Mouse (Mus musculus): ENCODE data around the gene Vps35l. TPM values are rescaled to one million over a fixed set of nuclear protein-coding genes. Genes with fewer than 3 reads are reported as not detected.

Vps35l gene
- polyA plus RNA-seq, 1 experiment from 2014 or later, result 68.3 TPM

DNA sequence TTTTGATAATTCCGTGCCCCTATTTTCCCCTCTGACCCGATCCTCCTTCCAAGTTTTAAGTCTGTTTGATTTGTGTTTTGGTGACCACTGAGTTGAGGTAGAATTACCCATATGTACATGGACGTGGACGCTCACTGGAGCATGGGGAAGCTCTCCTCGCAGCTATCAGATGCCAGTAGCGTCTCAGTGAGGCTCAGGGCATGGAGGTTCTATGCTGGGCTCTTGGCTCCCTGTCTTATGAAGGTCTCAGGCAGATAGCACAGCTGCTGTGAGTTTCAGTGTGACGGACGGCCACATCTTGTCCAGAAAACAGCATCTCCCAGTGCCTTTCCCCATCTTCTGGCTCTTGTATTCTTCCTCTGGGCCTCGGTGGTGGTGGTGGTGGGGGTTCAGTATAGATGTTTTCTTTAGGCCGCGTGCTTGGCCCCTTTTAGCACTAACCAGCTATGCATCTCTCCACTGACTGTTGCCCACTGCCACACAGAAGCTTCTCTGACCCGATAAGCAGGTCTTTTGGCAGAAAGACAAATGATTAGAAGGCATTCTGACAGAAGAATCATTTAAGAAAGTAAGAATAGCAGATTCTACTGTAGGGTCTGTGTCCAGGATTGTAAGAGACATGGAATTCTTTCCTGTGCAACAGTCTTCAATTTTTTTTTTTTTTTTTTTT, 82.0 kb downstream of the Vps35l start:
- WGBS, result 90% methylated on average over 12 of the region's 12 CpGs
- no peak overlapping the region for H3K4me2 ChIP-seq (replicated peaks; ENCODE audit: low read depth, low read length)
- H3K9me3 ChIP-seq (ENCODE audit: control insufficient read depth, low read depth, low read length), result no peaks in the 10 kb centered on the region
- no peaks in the 10 kb centered on the region for H3K4me1 ChIP-seq (ENCODE audit: control insufficient read depth, insufficient read depth, low read length)
- H3K36me3 ChIP-seq (ENCODE audit: control insufficient read depth, insufficient read depth, low read length), result peaks cover 16% of the 10 kb centered on the region; the same call in 1 of the 2 replicates
- no peak overlapping the region for H3K4me3 ChIP-seq (ENCODE audit: low read depth, low read length)
- H3K27ac ChIP-seq (ENCODE audit: low read length), result no peak overlapping the region
- ATAC-seq (ENCODE audit: insufficient number of reproducible peaks, insufficient read depth, low FRiP score, low read depth), result no peak
- no peaks in the 10 kb centered on the region for H3K27me3 ChIP-seq (ENCODE audit: control insufficient read depth, insufficient read depth, low read length)
- no peak overlapping the region for H3K9ac ChIP-seq (replicated peaks; ENCODE audit: low read depth, low read length)

- no peak for ATAC-seq (ENCODE audit: insufficient number of reproducible peaks, insufficient read depth, low FRiP score, low read depth)
- Histone ChIP-seq H3K36me3 (ENCODE audit: control insufficient read depth, insufficient read depth, low read length) (peaks cover 11% of the 10 kb centered on the region; the same call in 1 of the 2 replicates), H3K4me3 (ENCODE audit: low read depth, low read length) (no peak overlapping the region), H3K9me3 (ENCODE audit: control insufficient read depth, low read depth, low read length) (no peaks in the 10 kb centered on the region), H3K27me3 (ENCODE audit: control insufficient read depth, insufficient read depth, low read length) (no peaks in the 10 kb centered on the region), H3K4me2 (replicated peaks; ENCODE audit: low read depth, low read length) (no peak overlapping the region), H3K27ac (ENCODE audit: low read length) (no peak overlapping the region), H3K4me1 (ENCODE audit: control insufficient read depth, insufficient read depth, low read length) (no peaks in the 10 kb centered on the region), H3K9ac (replicated peaks; ENCODE audit: low read depth, low read length) (no peak overlapping the region)
- WGBS, result 65% methylated on average over 7 of the region's 7 CpGs
These were observed 84.4 kb downstream of the Vps35l start for GRCm38 (mm10) chr7:118824451-118824850.

- WGBS, result 69% methylated on average over 5 of the region's 5 CpGs
- no peak for ATAC-seq (ENCODE audit: insufficient number of reproducible peaks, insufficient read depth, low FRiP score, low read depth)
- no peak overlapping the region for H3K4me2 ChIP-seq (replicated peaks; ENCODE audit: low read depth, low read length)
These were observed 88.0 kb downstream of the Vps35l start for GRCm38 (mm10) chr7:118827975-118828416.

GRCm38 (mm10) chr7:118837901-118838300, 97.9 kb downstream of the Vps35l start:
- no peak overlapping the region for H3K4me2 ChIP-seq (replicated peaks; ENCODE audit: low read depth, low read length)
- H3K4me1 ChIP-seq (ENCODE audit: control insufficient read depth, insufficient read depth, low read length), result no peaks in the 10 kb centered on the region
- no peak overlapping the region for H3K27ac ChIP-seq (ENCODE audit: low read length)
- H3K27me3 ChIP-seq (ENCODE audit: control insufficient read depth, insufficient read depth, low read length), result no peaks in the 10 kb centered on the region
- H3K4me3 ChIP-seq (ENCODE audit: low read depth, low read length), result no peak overlapping the region
- H3K9me3 ChIP-seq (ENCODE audit: control insufficient read depth, low read depth, low read length), result no peaks in the 10 kb centered on the region
- peaks cover 38% of the 10 kb centered on the region; the same call in 1 of the 2 replicates for H3K36me3 ChIP-seq (ENCODE audit: control insufficient read depth, insufficient read depth, low read length)
- H3K9ac ChIP-seq (replicated peaks; ENCODE audit: low read depth, low read length), result no peak overlapping the region
- 92% methylated on average over 5 of the region's 5 CpGs for WGBS
- ATAC-seq (ENCODE audit: insufficient number of reproducible peaks, insufficient read depth, low FRiP score, low read depth), result no peak

More at GRCm38 (mm10) chr7:118827975-118828416, 88.0 kb downstream of the Vps35l start:
- Histone ChIP-seq H3K4me3 (ENCODE audit: low read depth, low read length) (no peak overlapping the region), H3K36me3 (ENCODE audit: control insufficient read depth, insufficient read depth, low read length) (peaks cover 11% of the 10 kb centered on the region; the same call in 1 of the 2 replicates), H3K27ac (ENCODE audit: low read length) (no peak overlapping the region), H3K27me3 (ENCODE audit: control insufficient read depth, insufficient read depth, low read length) (no peaks in the 10 kb centered on the region), H3K9ac (replicated peaks; ENCODE audit: low read depth, low read length) (no peak overlapping the region), H3K4me1 (ENCODE audit: control insufficient read depth, insufficient read depth, low read length) (no peaks in the 10 kb centered on the region), H3K9me3 (ENCODE audit: control insufficient read depth, low read depth, low read length) (no peaks in the 10 kb centered on the region)

- no peak overlapping the region for H3K4me2 ChIP-seq (replicated peaks; ENCODE audit: low read depth, low read length)
- no peak overlapping the region for H3K9ac ChIP-seq (replicated peaks; ENCODE audit: low read depth, low read length)
- no peaks in the 10 kb centered on the region for H3K9me3 ChIP-seq (ENCODE audit: control insufficient read depth, low read depth, low read length)
- no peak for ATAC-seq (ENCODE audit: insufficient number of reproducible peaks, insufficient read depth, low FRiP score, low read depth)
- no peaks in the 10 kb centered on the region for H3K27me3 ChIP-seq (ENCODE audit: control insufficient read depth, insufficient read depth, low read length)
- H3K4me3 ChIP-seq (ENCODE audit: low read depth, low read length), result no peak overlapping the region
- no peaks in the 10 kb centered on the region for H3K4me1 ChIP-seq (ENCODE audit: control insufficient read depth, insufficient read depth, low read length)
- no peak overlapping the region for H3K27ac ChIP-seq (ENCODE audit: low read length)
- peaks cover 59% of the 10 kb centered on the region for H3K36me3 ChIP-seq (ENCODE audit: control insufficient read depth, insufficient read depth, low read length)
- 71% methylated on average over 8 of the region's 8 CpGs for WGBS
These were observed 101.2 kb downstream of the Vps35l start for GRCm38 (mm10) chr7:118841030-118841745.

DNA sequence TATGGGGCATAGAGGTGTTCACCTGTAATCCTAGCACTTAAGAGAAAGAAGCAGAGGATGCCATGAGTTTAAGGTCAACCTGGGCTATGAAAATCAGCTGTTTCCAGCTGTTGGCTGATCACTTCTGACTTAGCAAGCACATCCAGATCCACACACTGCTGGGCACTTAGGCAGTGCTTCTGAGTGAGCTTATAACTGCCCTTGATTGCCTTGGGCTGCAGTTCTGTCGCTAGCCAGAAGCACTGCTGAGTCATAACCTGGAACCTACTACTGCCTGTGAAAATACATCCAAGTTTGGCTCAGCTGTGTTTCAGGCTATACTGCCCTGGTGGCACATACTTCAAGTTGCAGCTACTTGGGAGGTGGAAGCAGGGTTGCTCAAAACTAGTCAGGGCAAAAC, 101.8 kb downstream of the Vps35l start:
- no peak overlapping the region for H3K4me3 ChIP-seq (ENCODE audit: low read depth, low read length)
- H3K36me3 ChIP-seq (ENCODE audit: control insufficient read depth, insufficient read depth, low read length), result peaks cover 60% of the 10 kb centered on the region
- no peak for ATAC-seq (ENCODE audit: insufficient number of reproducible peaks, insufficient read depth, low FRiP score, low read depth)
- H3K9ac ChIP-seq (replicated peaks; ENCODE audit: low read depth, low read length), result no peak overlapping the region
- H3K4me2 ChIP-seq (replicated peaks; ENCODE audit: low read depth, low read length), result no peak overlapping the region
- no peaks in the 10 kb centered on the region for H3K4me1 ChIP-seq (ENCODE audit: control insufficient read depth, insufficient read depth, low read length)
- no peaks in the 10 kb centered on the region for H3K9me3 ChIP-seq (ENCODE audit: control insufficient read depth, low read depth, low read length)
- WGBS, result 47% methylated on average over 1 of the region's 1 CpGs
- H3K27me3 ChIP-seq (ENCODE audit: control insufficient read depth, insufficient read depth, low read length), result no peaks in the 10 kb centered on the region
- no peak overlapping the region for H3K27ac ChIP-seq (ENCODE audit: low read length)

DNA sequence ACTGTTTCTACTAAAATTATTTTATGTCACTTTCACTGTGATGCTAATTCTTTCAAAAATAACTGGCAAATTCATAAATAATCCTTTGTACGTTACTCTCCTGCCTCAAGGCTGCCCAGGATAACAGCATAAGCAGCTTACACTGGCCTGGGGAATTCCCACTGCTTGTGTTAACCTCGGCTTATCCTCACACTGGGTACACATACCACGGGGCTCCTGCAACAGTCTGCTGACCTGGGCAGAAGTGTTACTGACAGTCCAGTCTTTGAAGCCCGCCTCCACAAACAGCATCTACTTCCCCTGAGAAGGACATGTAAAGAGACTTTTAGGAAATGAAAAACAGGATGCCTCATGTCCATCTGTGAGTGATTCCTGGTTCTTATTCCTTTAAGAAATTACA, 102.9 kb downstream of the Vps35l start:
- peaks cover 62% of the 10 kb centered on the region for H3K36me3 ChIP-seq (ENCODE audit: control insufficient read depth, insufficient read depth, low read length)

GRCm38 (mm10) chr7:118845141-118845540, 105.1 kb downstream of the Vps35l start:
- WGBS, result 78% methylated on average over 5 of the region's 5 CpGs
- Histone ChIP-seq H3K9ac (replicated peaks; ENCODE audit: low read depth, low read length) (no peak overlapping the region), H3K4me1 (ENCODE audit: control insufficient read depth, insufficient read depth, low read length) (peaks cover 4% of the 10 kb centered on the region; the same call in 1 of the 2 replicates), H3K9me3 (ENCODE audit: control insufficient read depth, low read depth, low read length) (no peaks in the 10 kb centered on the region), H3K4me2 (replicated peaks; ENCODE audit: low read depth, low read length) (no peak overlapping the region), H3K27me3 (ENCODE audit: control insufficient read depth, insufficient read depth, low read length) (no peaks in the 10 kb centered on the region), H3K27ac (ENCODE audit: low read length) (no peak overlapping the region), H3K36me3 (ENCODE audit: control insufficient read depth, insufficient read depth, low read length) (peaks cover 75% of the 10 kb centered on the region), H3K4me3 (ENCODE audit: low read depth, low read length) (no peak overlapping the region)
- ATAC-seq (ENCODE audit: insufficient number of reproducible peaks, insufficient read depth, low FRiP score, low read depth), result no peak

More for the DNA sequence above, 102.9 kb downstream of the Vps35l start:
- 85% methylated on average over 4 of the region's 4 CpGs for WGBS
- Histone ChIP-seq H3K4me3 (ENCODE audit: low read depth, low read length) (no peak overlapping the region), H3K9ac (replicated peaks; ENCODE audit: low read depth, low read length) (no peak overlapping the region), H3K9me3 (ENCODE audit: control insufficient read depth, low read depth, low read length) (no peaks in the 10 kb centered on the region), H3K27me3 (ENCODE audit: control insufficient read depth, insufficient read depth, low read length) (no peaks in the 10 kb centered on the region), H3K4me2 (replicated peaks; ENCODE audit: low read depth, low read length) (no peak overlapping the region), H3K4me1 (ENCODE audit: control insufficient read depth, insufficient read depth, low read length) (no peaks in the 10 kb centered on the region), H3K27ac (ENCODE audit: low read length) (no peak overlapping the region)
- ATAC-seq (ENCODE audit: insufficient number of reproducible peaks, insufficient read depth, low FRiP score, low read depth), result no peak
